Mouse (Mus musculus) monocyte, adult 2 months (primary cell): ENCODE measurements around the gene 4930505A04Rik.
"Not testable (repeated sequence)": the region's sequence is repeated elsewhere in the genome, so short reads cannot be mapped to it uniquely, and the experiment has no call there.

Source experiments
- DNase-seq, 2 experiments: peaks; one replicate each; pipeline ENCODE4 v3.0.0; 2022; ENCODE audit warnings: low spot score in 2 of 2, low read depth in 1 of 2

The 4930505A04Rik gene

GRCm38 (mm10) chr11:30471751-30472593 lies at the start of gene 4930505A04Rik:
4930505A04Rik (minus strand) TSS chr11:30471827.
- no peak for DNase-seq

DNA sequence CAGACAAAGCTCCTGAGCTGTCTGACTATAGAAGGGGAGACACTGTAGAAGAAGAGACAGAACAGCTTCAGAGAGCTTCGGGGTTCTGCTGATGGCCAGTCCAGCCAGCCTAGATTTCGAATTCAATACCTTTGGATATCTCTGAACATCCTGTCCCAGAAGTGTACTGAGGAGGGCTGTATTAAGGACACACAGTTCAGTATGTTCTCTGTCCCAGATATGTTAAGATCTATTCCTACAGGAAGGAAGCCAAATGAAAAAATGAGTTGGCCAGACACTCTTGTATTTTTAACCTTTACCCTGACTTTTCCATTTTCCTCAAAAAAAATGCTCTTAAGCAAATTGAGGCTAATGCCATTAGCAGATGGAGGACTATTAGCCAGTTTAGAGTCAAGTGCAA lies 45.5 kb upstream of the 4930505A04Rik start:
- no peak for DNase-seq

- DNase-seq: no peak
These were observed 36.6 kb upstream of the 4930505A04Rik start for GRCm38 (mm10) chr11:30508178-30508577.

- DNase-seq: no peak
These were observed 27.2 kb upstream of the 4930505A04Rik start for GRCm38 (mm10) chr11:30498738-30499355.

DNA sequence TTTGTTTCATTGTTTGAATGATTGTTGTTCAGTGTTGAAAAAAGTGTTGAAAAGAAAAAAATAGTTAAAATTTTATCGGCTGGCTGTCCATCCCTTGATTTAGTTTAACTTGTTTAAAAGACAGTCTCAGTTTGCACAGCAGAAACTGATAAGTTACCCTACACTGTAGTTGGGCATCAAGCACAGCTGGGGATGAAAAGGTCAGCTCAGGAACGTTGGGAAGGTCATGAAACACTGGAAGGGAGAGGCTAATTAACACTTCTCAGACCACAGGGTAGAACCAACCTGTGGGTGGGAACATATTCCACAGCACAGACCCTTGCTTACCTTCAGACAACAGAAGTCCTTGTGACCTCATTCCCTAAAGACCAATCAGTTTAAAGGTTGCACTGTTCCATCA lies 25.5 kb upstream of the 4930505A04Rik start:
- no peak for DNase-seq

GRCm38 (mm10) chr11:30491515-30492260 lies 20.1 kb upstream of the 4930505A04Rik start:
- no peak for DNase-seq

DNA sequence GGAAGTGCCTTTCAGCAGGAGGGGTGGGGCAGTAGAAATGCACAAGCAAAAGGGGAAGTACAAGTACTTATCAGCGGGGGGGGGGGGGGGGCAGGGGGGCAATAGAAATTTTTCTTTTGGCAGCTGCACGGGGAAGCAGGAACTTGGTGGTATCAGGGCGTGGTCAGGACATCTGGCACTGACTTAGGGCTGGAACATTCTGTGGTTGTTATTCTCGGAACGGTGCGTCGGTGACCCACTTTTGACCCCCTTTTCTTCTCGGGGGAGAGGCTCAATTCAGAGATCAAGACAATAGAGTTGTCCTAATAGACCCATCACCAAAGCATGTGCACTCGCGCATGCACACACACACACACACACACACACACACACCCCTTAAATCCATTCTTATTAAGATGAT lies 16.6 kb upstream of the 4930505A04Rik start:
- no peak for DNase-seq

GRCm38 (mm10) chr11:30483286-30483685 lies 11.7 kb upstream of the 4930505A04Rik start:
- no peak for DNase-seq

DNA sequence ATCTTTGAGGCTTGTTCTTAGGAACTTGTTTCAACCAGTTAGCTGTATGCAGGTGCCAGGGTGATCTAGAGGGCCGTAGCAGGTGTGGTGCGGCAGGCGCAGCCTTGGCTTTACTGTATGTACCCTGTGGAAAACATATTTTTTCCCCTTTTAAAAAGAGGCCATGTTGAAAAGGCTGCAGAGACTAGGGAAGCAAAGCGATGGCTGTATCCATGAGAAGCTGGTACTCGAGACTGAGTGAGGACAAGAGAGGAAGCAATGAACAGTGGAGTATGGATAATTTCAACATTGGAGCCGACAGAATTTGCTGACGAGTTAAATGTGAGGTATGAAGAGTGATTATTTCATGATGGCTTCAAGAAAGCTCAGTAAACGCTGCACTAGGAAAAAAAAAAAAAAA lies 440 bp downstream of the 4930505A04Rik start:
- no peak for DNase-seq

- DNase-seq: no peak
These were observed 17.3 kb downstream of the 4930505A04Rik start for GRCm38 (mm10) chr11:30454331-30454730.

DNA sequence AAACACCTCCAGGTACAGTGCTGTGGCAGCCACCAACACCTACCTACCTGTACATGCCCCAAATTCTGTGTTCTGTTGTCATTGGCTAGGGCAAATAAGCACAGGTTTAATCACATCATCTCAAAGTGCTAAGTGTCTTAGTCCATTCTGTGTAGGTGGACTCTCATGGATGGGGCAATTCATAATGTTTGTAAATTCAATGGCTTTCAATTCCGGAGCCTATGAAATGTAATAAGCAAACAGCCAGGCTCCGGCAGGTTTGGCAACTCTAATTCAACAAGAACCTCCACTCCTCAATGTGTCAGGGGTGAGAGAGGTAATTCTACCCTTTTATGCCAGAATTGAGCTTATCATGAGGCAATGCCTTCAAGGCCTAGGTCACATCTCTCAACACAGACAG lies 23.5 kb downstream of the 4930505A04Rik start:
- no peak for DNase-seq

DNA sequence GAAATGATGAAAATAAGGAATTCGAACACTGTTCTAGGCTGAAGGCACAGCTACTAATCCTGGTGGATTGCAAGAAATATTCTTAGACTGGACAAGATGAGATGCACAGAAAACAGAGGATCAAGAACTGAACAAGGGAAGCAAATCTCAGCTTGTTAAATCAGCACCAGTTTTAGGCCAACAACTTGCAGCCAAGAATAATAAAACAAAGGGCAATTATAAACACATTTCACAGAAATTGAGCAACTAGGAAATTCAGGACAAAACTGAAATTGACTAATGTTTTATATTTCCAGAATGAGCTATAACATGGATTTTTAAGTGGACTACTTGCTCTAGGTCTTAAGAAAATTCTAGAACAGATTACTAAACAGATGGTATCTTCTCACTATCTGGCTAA lies 24.1 kb downstream of the 4930505A04Rik start:
- DNase-seq: no peak

- not testable (repeated sequence) for DNase-seq
These were observed 27.3 kb downstream of the 4930505A04Rik start for GRCm38 (mm10) chr11:30444192-30444905.

DNA sequence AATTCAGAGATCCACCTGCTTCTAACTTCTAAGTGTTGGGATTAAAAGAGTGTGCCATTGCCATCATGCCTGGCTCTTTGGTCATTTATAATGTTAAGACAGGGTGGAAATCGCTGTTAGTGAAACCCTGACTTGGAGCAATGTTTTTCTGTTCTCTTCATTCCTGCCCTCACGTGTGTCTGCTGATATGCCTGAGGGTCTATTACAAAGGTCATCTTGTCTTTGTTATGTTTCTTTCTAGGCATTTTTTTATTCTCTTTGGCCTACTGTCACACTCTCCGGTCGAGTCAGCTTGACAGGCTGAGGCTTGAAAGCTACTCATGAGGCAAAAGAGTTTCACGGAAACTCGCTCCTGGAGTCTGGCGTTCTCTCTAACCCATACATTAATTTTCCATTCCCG lies 27.9 kb downstream of the 4930505A04Rik start:
- no peak for DNase-seq

- DNase-seq: no peak
These were observed 38.2 kb downstream of the 4930505A04Rik start for GRCm38 (mm10) chr11:30433256-30433950.

DNA sequence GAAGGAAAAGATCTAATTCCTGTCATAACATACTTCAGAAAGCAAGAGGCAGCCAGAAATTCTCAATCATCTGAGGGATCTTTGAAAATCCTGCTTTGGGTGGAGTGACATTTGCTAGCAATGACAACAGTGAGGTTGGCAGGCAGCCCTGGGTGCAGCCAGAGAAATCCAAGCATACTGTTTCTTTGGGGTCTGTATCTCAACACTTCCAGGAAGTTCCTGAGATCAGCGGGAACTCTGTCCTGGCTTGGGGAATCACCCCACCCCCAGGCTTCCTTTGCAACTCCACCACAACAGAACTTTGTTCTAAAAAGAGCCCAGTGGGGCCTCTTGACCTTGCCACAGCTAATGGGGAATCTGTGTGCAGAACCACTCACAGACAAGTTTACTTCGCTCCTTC lies 66.0 kb downstream of the 4930505A04Rik start:
- DNase-seq: no peak

GRCm38 (mm10) chr11:30404619-30405200 lies 66.9 kb downstream of the 4930505A04Rik start:
- no peak for DNase-seq

DNA sequence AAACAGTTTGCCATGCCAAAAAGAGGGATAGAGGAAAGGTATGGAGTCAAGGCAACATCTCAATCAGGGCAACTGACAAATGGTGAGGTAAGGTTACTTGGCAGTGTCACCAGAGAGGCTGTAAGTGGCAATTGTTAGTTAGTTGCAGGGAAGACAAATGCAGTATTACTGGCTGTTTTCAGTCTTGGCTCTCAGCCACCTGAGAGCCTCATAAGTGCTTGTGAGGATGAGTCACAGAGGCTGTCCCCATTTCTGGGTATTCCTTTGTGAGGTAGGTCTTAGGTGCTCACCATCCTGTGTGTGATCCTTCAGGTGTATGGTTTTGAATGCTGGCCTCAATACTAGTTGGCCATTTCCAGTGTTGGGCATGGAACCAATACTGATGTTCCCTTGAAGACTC lies 77.3 kb downstream of the 4930505A04Rik start:
- DNase-seq: no peak

DNA sequence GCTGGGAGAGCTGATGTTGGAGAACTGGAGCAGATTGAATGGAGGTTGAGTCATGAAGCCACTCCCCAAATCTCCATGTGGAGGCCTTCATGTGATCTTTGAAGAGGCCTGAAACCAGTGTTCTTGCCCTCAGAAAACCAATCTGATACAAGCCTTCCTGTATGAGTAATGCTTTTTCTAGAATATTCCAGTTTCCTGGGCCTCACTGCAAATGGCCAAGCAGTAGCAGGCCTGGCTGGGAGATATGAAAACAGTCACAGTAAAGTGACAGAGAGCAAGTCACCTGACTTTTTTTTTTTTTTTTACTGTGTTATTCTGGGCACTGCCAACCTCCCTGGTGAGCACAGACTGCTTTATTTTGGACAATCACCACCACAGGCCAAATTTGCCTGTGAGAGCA lies 88.6 kb downstream of the 4930505A04Rik start:
- DNase-seq: no peak
